Mouse (Mus musculus) intestine, embryonic 15.5 days (tissue): ENCODE data around the gene Fam71e1. TPM values are rescaled to one million over a fixed set of nuclear protein-coding genes. Genes with fewer than 3 reads are reported as not detected.

ENCODE experiments used
- ATAC-seq: fragments of 200-750 bp; cut with Nextera tagmentation; 2 replicates; pipeline ENCODE4 v1.8.0; 2017; ENCODE audit warnings: moderate TSS enrichment, moderate library complexity
- H3K27ac ChIP-seq: fragments of 300-500 bp; sonication (generic); 2 replicates; pipeline ENCODE4 v1.5.1; 2015; ENCODE audit warnings: mild to moderate bottlenecking, inconsistent platforms
- H3K27me3 ChIP-seq: fragments of 300-500 bp; sonication (generic); replicated peaks from 2 replicates; pipeline ENCODE4 v1.6.1; 2015; ENCODE audit warnings: inconsistent platforms
- H3K36me3 ChIP-seq: fragments of 300-500 bp; sonication (generic); 2 replicates; pipeline ENCODE4 v1.6.1; 2015; ENCODE audit warnings: inconsistent platforms
- H3K4me1 ChIP-seq: fragments of 300-500 bp; sonication (generic); replicated peaks from 2 replicates; pipeline ENCODE4 v1.6.1; 2015; ENCODE audit warnings: inconsistent platforms
- H3K4me2 ChIP-seq: fragments of 300-500 bp; sonication (generic); replicated peaks from 2 replicates; pipeline ENCODE4 v1.6.1; 2015; ENCODE audit warnings: mild to moderate bottlenecking, inconsistent platforms
- H3K4me3 ChIP-seq: fragments of 300-500 bp; sonication (generic); replicated peaks from 2 replicates; pipeline ENCODE4 v1.5.1; 2015; ENCODE audit warnings: inconsistent platforms
- H3K9ac ChIP-seq: fragments of 300-500 bp; sonication (generic); 2 replicates; pipeline ENCODE4 v1.6.1; 2015; ENCODE audit warnings: inconsistent platforms
- H3K9me3 ChIP-seq: fragments of 300-500 bp; sonication (generic); 2 replicates; pipeline ENCODE4 v1.6.1; 2016; ENCODE audit warnings: inconsistent platforms
- WGBS: fragments of 180-500 bp; shearing (Covaris S2); methylation state at CpG from one replicate; pipeline ENCODE4 v1.1.7; 2015; 5-methylcytosine and 5-hydroxymethylcytosine counted together
- polyA plus RNA-seq: library from polyadenylated mRNA; unstranded; fragments of >200 nt; fragmentation: Nextera tagmentation; extraction: Ambion mirVana; gene quantifications from 2 replicates; pipeline ENCODE4 v1.2.1, GENCODE M21; 2015

Gene Fam71e1
- polyA plus RNA-seq, 1 experiment from 2014 or later = 9.2 TPM

GRCm38 (mm10) chr7:44466006-44466887 is 30.1 kb upstream of the Fam71e1 start:
- H3K4me3 ChIP-seq = no peak overlapping the region
- no peaks in the 10 kb centered on the region for H3K36me3 ChIP-seq
- H3K4me2 ChIP-seq = no peak overlapping the region; the same call in 1 of the 2 replicates
- peaks cover 17% of the 10 kb centered on the region for H3K4me1 ChIP-seq
- no peak for ATAC-seq
- H3K27ac ChIP-seq = no peak overlapping the region
- no peak overlapping the region for H3K9ac ChIP-seq
- WGBS = 77% methylated on average over 10 of the region's 10 CpGs
- H3K9me3 ChIP-seq = no peaks in the 10 kb centered on the region
- peaks cover 34% of the 10 kb centered on the region for H3K27me3 ChIP-seq

- Histone ChIP-seq H3K27me3 (peaks cover 28% of the 10 kb centered on the region), H3K4me1 (peaks cover 17% of the 10 kb centered on the region), H3K9me3 (no peaks in the 10 kb centered on the region), H3K9ac (no peak overlapping the region), H3K36me3 (no peaks in the 10 kb centered on the region), H3K4me2 (peak overlapping the region; percentile 77), H3K27ac (no peak overlapping the region), H3K4me3 (peak overlapping the region; percentile 67; the same call in 1 of the 2 replicates)
- WGBS = 84% methylated on average over 16 of the region's 16 CpGs
- 0 out of 2 replicates have a peak, but pooled peaks have one; percentile 0 for ATAC-seq
Measured at GRCm38 (mm10) chr7:44466888-44467311, 29.5 kb upstream of the Fam71e1 start.

- Histone ChIP-seq H3K9ac (peak within 1 kb of the TSS; percentile 71), H3K9me3 (no peaks in the 10 kb centered on the region), H3K4me3 (peak within 1 kb of the TSS; percentile 67), H3K27ac (peak within 1 kb of the TSS; percentile 72), H3K4me1 (peaks cover 20% of the 10 kb centered on the region), H3K27me3 (peaks cover 18% of the 10 kb centered on the region), H3K4me2 (peak within 1 kb of the TSS; percentile 77), H3K36me3 (no peaks in the 10 kb centered on the region)
- WGBS = under 1% methylated on average over 42 of the region's 42 CpGs
- peak; percentile 98 for ATAC-seq
Measured at GRCm38 (mm10) chr7:44467811-44468411, 28.5 kb upstream of the Fam71e1 start, which contains the start of gene Josd2. TSS of gene Josd2 (plus strand) at chr7:44467980.

GRCm38 (mm10) chr7:44468644-44469285 is 27.6 kb upstream of the Fam71e1 start:
- Histone ChIP-seq H3K27ac (no peak overlapping the region), H3K9me3 (no peaks in the 10 kb centered on the region), H3K27me3 (peaks cover 9% of the 10 kb centered on the region), H3K4me3 (peak overlapping the region; percentile 67), H3K4me2 (peak overlapping the region; percentile 77), H3K9ac (peak overlapping the region; percentile 71), H3K36me3 (no peaks in the 10 kb centered on the region), H3K4me1 (peaks cover 25% of the 10 kb centered on the region)
- no peak for ATAC-seq
- WGBS = 64% methylated on average over 15 of the region's 15 CpGs

- ATAC-seq = no peak
- H3K9me3 ChIP-seq = no peaks in the 10 kb centered on the region
- 90% methylated on average over 16 of the region's 16 CpGs for WGBS
Measured at GRCm38 (mm10) chr7:44469677-44470675, 26.4 kb upstream of the Fam71e1 start.

GRCm38 (mm10) chr7:44470696-44471612 is 25.4 kb upstream of the Fam71e1 start:
- H3K27ac ChIP-seq = no peak overlapping the region
- ATAC-seq = no peak
- peaks cover 30% of the 10 kb centered on the region for H3K4me1 ChIP-seq
- WGBS = 78% methylated on average over 16 of the region's 16 CpGs
- no peak overlapping the region for H3K4me3 ChIP-seq
- H3K27me3 ChIP-seq = peaks cover 14% of the 10 kb centered on the region
- H3K9me3 ChIP-seq = no peaks in the 10 kb centered on the region
- no peaks in the 10 kb centered on the region for H3K36me3 ChIP-seq
- H3K9ac ChIP-seq = no peak overlapping the region
- no peak overlapping the region for H3K4me2 ChIP-seq

More at GRCm38 (mm10) chr7:44469677-44470675, 26.4 kb upstream of the Fam71e1 start:
- no peak overlapping the region for H3K27ac ChIP-seq
- no peaks in the 10 kb centered on the region for H3K36me3 ChIP-seq
- no peak overlapping the region for H3K9ac ChIP-seq
- peaks cover 7% of the 10 kb centered on the region for H3K27me3 ChIP-seq
- peaks cover 30% of the 10 kb centered on the region for H3K4me1 ChIP-seq
- H3K4me3 ChIP-seq = no peak overlapping the region
- no peak overlapping the region for H3K4me2 ChIP-seq

GRCm38 (mm10) chr7:44471880-44472557 is 24.4 kb upstream of the Fam71e1 start:
- no peak overlapping the region for H3K9ac ChIP-seq
- ATAC-seq = no peak
- H3K9me3 ChIP-seq = no peaks in the 10 kb centered on the region
- peaks cover 30% of the 10 kb centered on the region for H3K4me1 ChIP-seq
- peaks cover 14% of the 10 kb centered on the region for H3K27me3 ChIP-seq
- no peaks in the 10 kb centered on the region for H3K36me3 ChIP-seq
- H3K27ac ChIP-seq = no peak overlapping the region
- WGBS = 47% methylated on average over 6 of the region's 6 CpGs
- no peak overlapping the region for H3K4me3 ChIP-seq
- H3K4me2 ChIP-seq = no peak overlapping the region

- Histone ChIP-seq H3K27ac (no peak overlapping the region), H3K27me3 (peaks cover 14% of the 10 kb centered on the region), H3K9ac (no peak overlapping the region), H3K4me2 (no peak overlapping the region), H3K4me3 (no peak overlapping the region), H3K36me3 (no peaks in the 10 kb centered on the region), H3K4me1 (peaks cover 25% of the 10 kb centered on the region), H3K9me3 (no peaks in the 10 kb centered on the region)
- WGBS = 17% methylated on average over 1 of the region's 1 CpGs
- ATAC-seq = no peak
Measured at GRCm38 (mm10) chr7:44472558-44472885, 23.9 kb upstream of the Fam71e1 start.

- 37% methylated on average over 9 of the region's 9 CpGs for WGBS
- Histone ChIP-seq H3K4me2 (no peak overlapping the region), H3K27me3 (peaks cover 14% of the 10 kb centered on the region), H3K9ac (no peak overlapping the region), H3K4me1 (peaks cover 24% of the 10 kb centered on the region), H3K9me3 (no peaks in the 10 kb centered on the region), H3K4me3 (no peak overlapping the region), H3K36me3 (no peaks in the 10 kb centered on the region), H3K27ac (peak overlapping the region; percentile 44; the same call in 1 of the 2 replicates)
- ATAC-seq = peak; percentile 19; the same call in 1 of the 2 replicates
Measured at GRCm38 (mm10) chr7:44472961-44473646, 23.3 kb upstream of the Fam71e1 start.

- H3K9ac ChIP-seq = no peak overlapping the region
- WGBS = 30% methylated on average over 4 of the region's 4 CpGs
- ATAC-seq = peak; percentile 66
- 0 out of 2 replicates have a peak overlapping the region, but pooled peaks have one; percentile 18 for H3K27ac ChIP-seq
- H3K4me1 ChIP-seq = peaks cover 18% of the 10 kb centered on the region
- H3K9me3 ChIP-seq = no peaks in the 10 kb centered on the region
- no peaks in the 10 kb centered on the region for H3K36me3 ChIP-seq
- H3K27me3 ChIP-seq = peaks cover 14% of the 10 kb centered on the region
- no peak overlapping the region for H3K4me3 ChIP-seq
- H3K4me2 ChIP-seq = no peak overlapping the region
Measured at GRCm38 (mm10) chr7:44474419-44474818, 22.0 kb upstream of the Fam71e1 start.
